Mouse (Mus musculus): ENCODE data around the gene Col5a3.
"Not testable (repeated sequence)": the region's sequence is repeated elsewhere in the genome, so short reads cannot be mapped to it uniquely, and the experiment has no call there.

Col5a3 gene

GRCm38 (mm10) chr9:20814521-20815272 is at the start of gene Col5a3:
Gene Col5a3, minus strand, starts transcription at chr9:20815067.
- DNase-seq = peak; percentile 61 to 63

- no peak for DNase-seq
These were observed 47.4 kb upstream of the Col5a3 start for GRCm38 (mm10) chr9:20862225-20862624.

- no peak for DNase-seq
These were observed 47.0 kb upstream of the Col5a3 start for GRCm38 (mm10) chr9:20861821-20862220.

GRCm38 (mm10) chr9:20859926-20860325 is 45.1 kb upstream of the Col5a3 start:
- DNase-seq = no peak

- peak; percentile 31 to 49 for DNase-seq
These were observed 42.3 kb upstream of the Col5a3 start for GRCm38 (mm10) chr9:20857131-20857530.

GRCm38 (mm10) chr9:20850179-20850578 is 35.3 kb upstream of the Col5a3 start:
- DNase-seq = no peak

GRCm38 (mm10) chr9:20842670-20843069 is 27.8 kb upstream of the Col5a3 start:
- no peak for DNase-seq

GRCm38 (mm10) chr9:20842211-20842610 is 27.3 kb upstream of the Col5a3 start:
- DNase-seq = no peak

- no peak for DNase-seq
These were observed 24.1 kb upstream of the Col5a3 start for GRCm38 (mm10) chr9:20838931-20839330.

GRCm38 (mm10) chr9:20837184-20837947 is 22.5 kb upstream of the Col5a3 start:
- DNase-seq = no peak

GRCm38 (mm10) chr9:20835431-20835954 is 20.6 kb upstream of the Col5a3 start:
- DNase-seq = not testable (repeated sequence)

- DNase-seq = no peak
These were observed 20.0 kb upstream of the Col5a3 start for GRCm38 (mm10) chr9:20834881-20835280.

- peak; percentile 91 to 92 for DNase-seq
These were observed 16.2 kb upstream of the Col5a3 start for GRCm38 (mm10) chr9:20830901-20831643.

GRCm38 (mm10) chr9:20828127-20828526 is 13.3 kb upstream of the Col5a3 start:
- no peak for DNase-seq

- no peak for DNase-seq
These were observed 10.9 kb upstream of the Col5a3 start for GRCm38 (mm10) chr9:20825781-20826180.

GRCm38 (mm10) chr9:20822821-20823220 is 8.0 kb upstream of the Col5a3 start:
- no peak for DNase-seq

- no peak for DNase-seq
These were observed 5.1 kb upstream of the Col5a3 start for GRCm38 (mm10) chr9:20820001-20820400.

- no peak for DNase-seq
These were observed 3.4 kb upstream of the Col5a3 start, which contains the start of gene Rdh8 for GRCm38 (mm10) chr9:20818236-20818635. Gene Rdh8, plus strand, starts transcription at chr9:20818503.

- no peak for DNase-seq
These were observed 2.2 kb downstream of the Col5a3 start for GRCm38 (mm10) chr9:20812537-20813271.

GRCm38 (mm10) chr9:20810773-20811172 is 4.1 kb downstream of the Col5a3 start:
- no peak for DNase-seq

GRCm38 (mm10) chr9:20810271-20810670 is 4.6 kb downstream of the Col5a3 start:
- DNase-seq = no peak

GRCm38 (mm10) chr9:20805706-20806105 is 9.2 kb downstream of the Col5a3 start:
- DNase-seq = no peak
